Mouse (Mus musculus) layer of hippocampus, postnatal 25 days (tissue): ENCODE results near the gene Bod1l. TPM values are rescaled to one million over a fixed set of nuclear protein-coding genes. Genes with fewer than 3 reads are reported as not detected.

Experiments
- DNase-seq, 2 experiments: peaks; one replicate each; pipeline ENCODE4 v3.0.0; 2022; ENCODE audit warnings: mixed read lengths in 2 of 2, low spot score in 1 of 2; ENCODE audit errors: extremely low spot score in 1 of 2
- microRNA-seq, 2 experiments: library from miRNA; unstranded; fragments of <30 nt; microRNA quantifications; one replicate each; pipeline ENCODE4 v1.2.0; 2021
- total RNA-seq, 2 experiments: library from RNA; stranded (reverse); gene quantifications; 2 replicates each; pipeline ENCODE4 v1.2.3; 2021

The Bod1l gene
- total RNA-seq, 2 experiments from 2014 or later, result 34.5 to 39.2 TPM

DNA sequence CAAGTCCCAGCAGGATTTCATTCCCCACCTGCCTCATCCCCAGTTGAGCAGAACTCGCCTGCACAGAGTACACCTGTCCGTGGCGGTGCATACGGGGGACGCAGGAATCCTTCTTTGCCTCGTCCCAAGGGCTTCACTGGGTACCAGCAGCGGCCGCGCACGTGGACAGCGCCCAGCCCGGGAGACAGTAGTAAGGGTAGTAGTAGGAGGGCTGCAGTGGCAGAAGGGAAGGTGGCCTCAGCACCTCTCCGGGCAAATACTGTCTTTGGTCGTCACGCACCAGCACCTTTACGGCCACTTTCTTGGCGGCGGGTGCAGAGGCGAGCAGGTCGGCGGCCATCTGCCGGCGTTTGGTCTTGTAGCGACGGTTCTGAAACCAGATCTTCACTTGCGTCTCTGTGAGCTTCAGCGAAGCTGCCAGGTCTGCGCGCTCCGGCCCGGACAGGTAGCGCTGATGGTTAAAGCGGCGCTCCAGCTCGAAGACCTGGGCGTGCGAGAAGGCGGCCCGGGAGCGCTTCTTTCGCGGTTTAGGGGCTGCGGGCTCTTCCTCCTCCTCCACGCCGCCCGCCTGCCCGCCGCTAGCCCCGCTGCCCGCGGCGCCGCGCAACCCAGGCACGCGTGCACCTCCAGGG, 82.5 kb downstream of the Bod1l start:
- no peak for DNase-seq

DNA sequence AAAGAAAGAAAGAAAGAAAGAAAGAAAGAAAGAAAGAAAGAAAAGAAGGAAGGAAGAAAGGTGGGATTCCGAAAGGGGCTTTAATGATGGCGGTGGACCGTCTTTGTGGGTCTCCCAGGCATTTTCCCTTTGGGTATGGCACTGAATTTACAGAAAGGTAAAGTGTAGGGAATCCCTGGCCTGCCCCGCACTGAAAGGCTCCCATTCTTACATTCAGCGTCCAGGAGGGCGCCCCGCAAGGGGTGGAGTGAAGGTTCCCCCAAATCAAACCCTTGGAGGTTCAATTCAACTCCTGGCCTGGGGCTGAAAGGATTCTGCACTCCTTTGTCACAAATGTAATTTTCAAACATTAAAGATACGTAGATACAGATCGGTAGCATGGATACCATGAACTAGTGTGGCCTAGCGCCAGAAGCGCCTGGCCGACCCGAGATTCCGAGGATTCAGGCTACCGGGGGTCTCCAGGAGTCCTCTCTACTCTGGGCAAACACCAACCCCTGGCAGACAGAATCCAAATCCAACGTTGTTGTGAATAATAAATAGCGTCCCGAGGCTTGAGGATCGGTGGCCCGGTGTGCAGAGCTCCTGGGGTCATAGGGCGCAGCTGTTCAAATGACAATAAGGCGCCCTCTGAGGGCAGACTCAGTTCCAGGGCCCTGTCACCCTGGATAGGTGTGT, 83.1 kb downstream of the Bod1l start:
- no peak for DNase-seq

DNA sequence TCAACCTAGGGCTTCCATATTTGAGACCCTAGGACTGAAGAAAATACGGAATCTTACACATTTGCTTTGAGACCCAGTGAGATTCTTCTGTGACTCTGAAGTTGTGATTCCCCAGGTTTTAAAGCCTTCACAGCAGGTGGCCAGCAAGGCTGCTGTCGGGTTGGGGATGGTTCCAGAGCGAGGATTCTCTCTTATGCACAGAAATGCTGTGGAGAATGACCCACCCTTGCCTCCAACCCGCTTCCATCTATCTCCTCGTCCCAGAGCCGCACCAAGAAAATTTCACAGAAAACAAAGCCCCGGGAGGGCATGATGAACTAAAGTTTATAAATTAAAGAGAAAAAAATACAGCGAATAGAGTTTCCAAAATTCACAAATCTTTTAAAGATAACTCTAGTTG, 84.0 kb downstream of the Bod1l start:
- DNase-seq, result no peak

DNA sequence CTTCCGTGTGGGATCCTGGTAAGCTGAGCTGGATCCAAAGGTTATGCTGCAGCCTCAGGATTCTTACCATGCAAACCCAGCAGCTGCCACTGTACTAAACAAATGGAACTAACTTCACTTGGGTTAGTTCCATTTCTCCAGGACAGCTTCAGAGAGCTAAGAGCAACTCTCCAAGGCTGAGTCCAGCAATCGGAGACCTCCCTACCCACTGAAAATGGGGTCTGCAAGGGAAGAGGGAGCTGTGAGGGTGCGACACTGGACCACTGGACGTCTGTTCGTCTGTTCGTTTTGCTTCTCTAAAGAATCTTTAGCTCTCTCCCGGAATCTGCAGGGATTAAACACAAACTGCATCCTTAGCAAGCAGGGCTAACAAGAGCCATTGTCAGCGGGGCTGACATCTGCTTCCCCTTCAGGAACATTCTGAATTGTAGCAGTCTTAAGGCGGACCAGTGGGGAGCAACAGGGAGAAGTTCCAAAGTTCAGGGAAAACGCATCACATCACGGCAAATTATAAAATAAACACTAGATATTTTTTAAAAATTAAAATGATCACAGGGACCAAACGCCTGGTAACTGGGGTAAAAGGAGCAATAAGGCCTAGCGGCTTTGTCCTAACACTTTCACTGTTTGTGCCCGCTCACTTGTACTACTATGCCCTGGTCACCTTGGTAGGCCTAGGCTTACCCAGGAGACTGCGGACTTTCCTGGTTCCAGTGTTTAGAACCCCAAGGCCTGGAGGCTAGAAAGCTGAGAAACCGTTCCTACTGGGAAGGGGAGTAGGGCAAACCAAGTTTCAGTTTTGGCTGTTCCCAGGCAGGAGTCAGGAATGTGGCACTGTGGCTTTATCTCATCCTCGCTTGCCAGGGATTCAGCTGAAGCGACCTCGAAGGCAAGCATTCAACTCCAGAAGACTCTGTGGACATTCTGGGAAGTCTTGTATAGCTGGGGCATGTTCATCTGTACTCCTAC, 85.2 kb downstream of the Bod1l start:
- no peak for DNase-seq

DNA sequence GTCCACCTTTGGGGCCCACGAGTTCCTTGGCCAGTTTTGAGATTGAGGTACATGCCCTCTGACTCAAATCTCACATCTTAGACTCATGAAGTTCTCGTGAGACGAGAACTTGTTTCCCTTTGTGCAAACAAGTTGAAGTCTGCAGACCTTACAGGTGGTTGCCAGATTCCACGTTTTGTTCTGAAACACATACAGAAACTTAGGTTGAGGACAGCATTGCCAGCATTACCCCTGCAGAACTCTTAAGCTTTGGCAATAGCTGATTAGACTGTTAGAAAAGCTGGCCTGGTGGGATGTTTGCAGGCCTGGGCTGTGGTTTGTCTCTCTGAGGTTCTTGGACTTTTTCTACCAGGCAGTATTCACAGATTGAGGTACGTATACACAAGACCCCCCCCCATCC, 86.8 kb downstream of the Bod1l start:
- no peak for DNase-seq

DNA sequence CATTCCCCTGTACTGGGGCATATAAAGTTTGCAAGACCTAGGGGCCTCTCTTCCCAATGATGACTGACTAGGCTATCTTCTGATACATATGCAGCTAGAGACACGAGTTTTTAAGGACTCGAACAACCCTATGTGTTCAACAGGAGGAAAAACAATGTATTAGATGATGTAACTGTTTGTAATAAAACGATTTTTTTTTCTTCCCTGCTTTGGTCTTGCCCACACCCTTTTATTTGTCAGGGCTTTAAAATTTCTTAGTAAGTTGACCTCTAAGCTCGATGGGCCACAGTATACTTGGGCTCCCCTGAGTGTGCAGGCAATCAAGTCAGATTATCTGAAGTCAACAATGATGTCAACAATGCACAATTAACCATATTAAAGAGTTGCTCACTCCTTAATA, 87.7 kb downstream of the Bod1l start:
- no peak for DNase-seq

DNA sequence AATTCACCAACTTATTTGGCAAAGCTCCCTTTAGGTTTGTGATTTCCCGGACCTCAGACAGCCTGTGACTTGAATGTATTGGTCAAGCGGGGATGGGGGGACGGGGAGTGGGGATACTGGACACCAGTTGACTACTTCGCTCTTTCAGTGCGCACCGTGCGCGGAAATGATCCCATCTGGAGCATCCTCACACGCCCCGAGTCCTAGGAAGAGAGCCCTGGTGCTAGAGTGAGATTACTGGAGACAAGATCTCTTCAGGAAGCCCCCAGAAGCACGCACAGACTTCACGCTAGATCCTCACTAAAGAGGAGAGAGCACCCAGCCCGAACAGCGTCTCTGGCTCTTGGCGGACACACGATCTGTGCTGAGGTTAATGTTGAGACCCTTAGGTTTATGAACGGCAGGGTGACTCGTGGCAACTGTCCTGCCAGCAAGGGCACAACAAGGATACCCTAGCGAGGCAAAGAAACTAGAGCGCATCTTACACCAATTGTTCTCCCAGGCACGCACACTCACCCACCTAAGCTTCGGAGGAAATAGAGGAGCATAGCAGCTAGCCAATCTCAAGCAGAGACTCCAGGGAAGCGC, 88.6 kb downstream of the Bod1l start:
- no peak for DNase-seq

DNA sequence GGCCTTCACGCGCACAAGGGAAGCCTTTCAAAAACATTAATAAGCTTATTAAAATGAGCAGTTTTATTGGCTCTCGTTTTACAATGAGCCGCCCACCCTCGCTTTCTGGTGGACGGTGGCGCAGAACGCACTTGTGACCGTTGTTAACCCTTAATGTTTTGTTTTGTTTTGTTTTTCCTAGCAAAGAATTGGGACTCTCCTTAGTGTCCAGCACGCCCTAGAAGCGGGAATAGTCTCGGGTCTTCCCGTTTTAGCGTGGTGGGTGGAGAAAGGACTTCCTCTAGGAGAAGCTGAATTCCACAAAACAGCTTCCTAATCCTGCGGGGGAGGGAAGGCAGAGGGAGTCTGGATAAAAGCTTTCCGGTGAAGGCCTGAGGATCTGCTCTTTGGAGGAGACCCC, 89.3 kb downstream of the Bod1l start:
- no peak for DNase-seq

DNA sequence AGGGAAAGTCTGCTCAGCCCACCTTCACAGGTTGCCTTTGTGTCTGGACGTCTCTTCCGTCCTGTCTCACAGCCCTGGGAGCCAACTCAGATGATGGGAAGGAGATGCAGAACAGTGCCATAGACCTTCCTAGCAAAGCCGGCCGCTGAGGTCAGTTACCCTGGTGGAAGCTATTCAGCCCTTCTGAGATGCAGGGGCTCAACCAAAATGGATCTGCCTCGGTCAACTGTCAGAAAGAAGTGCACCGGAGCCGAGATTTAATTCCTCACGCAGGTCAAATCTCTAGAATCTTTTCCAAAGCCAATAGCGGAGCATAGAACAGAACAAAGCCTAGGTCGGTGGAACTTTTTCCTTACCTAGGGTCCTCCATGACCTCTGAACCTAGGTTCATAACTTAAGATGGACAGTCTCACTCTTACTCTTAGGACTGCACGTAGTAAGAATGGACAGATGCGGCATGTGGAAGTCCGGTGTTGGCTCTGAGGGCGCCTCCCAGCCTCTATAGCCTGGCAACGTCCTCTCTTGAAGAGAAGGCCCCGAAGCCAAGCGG, 89.8 kb downstream of the Bod1l start:
- DNase-seq, result no peak

DNA sequence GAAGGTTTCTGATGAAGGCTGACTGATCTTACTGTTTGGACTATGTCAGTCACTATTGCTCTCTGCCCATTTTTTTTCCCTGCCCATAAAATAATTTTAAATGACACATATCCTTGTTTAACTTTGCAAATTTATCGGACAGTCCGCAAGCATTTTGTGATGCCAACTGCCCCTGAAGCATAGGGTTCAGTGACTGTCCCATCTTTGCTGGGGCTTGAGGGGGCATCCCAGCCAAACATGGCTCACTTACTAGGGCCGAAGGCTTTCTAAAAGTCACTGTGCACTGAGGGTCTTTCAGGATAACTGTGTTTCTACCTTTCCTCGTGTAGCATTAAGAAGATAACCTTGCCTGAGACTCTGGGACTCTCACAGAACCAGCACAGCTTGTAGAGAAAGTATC, 91.4 kb downstream of the Bod1l start:
- no peak for DNase-seq

DNA sequence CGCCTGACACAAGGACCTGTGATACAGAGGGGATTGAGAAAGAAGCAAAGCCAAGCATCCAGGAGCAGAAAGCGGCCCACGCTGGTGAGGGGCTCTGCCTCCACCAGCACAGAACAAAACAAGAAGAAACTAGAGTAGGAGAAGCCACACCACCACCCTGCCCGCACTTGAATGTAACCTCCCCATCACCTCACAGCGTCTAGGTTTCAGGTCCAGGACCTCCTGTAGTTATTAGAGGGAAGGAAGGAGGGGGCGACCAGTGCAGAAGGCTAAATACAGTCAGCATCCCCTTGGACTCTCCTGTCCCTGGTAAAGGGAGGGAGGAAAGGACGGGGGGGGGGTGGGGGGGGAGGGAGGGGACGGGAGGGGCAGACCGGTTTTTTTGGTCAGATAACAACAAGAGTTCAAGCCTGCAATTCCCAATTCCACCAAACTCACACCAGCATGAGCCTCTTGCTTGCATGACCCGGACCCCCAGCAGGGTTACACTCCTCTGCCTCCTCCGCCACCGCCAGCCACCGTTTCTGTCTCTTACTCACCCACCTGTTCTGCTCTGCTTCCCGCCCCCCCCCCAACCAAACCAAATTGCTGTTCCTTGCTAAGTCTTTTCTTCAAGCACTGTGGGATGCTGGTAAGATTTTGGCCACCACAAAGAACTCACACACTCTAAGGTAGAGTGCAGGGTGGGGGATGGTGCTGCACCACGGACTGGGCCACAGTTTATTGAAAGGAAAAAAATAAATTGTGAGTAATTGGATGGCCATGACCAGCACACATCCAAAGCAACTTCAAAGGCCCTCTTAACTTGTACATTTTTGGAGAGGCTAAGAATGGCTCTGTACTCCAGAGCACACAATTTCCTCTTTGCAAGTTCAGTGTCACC, 99.0 kb downstream of the Bod1l start:
- no peak for DNase-seq

DNA sequence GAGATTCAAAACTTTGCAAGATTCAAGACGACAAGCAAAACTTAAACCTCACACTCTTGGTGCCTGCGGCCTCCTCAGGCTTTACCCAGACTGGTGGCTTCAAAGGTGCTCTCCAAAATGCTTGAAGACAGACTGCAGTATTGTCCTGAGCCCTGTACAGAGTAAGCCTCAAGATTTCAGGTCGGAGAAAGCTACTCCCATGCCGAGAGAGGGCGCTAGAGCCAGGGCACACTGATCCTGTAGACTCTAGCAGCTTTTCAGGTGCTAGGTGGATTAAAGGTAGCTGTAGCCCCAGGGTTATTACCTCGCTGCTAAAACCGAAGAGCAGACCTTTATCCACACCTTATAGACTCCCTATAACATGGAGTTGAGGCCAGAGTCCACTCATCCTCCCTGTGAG, 99.9 kb downstream of the Bod1l start:
- no peak for DNase-seq

DNA sequence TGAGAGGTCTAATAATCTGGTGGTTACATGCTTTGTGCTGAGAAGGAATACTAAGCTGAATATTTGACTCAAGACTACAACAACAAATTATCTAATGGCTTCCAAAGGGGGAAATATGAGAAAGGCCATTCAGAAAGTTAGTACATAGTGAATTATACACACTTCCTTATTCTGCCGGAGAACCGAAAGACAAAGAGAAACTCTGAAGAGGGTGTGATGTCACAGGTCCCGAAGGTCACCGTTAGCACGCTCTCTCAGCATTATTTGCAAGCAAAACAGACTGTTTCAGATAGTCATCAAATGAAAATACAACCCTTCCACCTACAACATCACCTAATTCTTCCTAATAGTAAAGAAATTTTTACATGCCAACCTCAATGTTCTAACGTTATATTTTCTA, 105.3 kb downstream of the Bod1l start:
- DNase-seq, result no peak

Small RNA genes within 50 kb of the gene (microRNA-seq; reads per million reads assigned to microRNA genes)
- gene Mir6414, result 0 reads per million in 2 experiments

Other genes starting within 250 kb of the Bod1l start
- gene Rab28, start 136.2 kb downstream of the Bod1l start, total RNA-seq, result 10 to 100 TPM; 75.3 to 80.6 TPM
- not detected for gene Nkx3-2, start 79.8 kb downstream of the Bod1l start, total RNA-seq
- not detected for gene Gm16223, start 223.6 kb upstream of the Bod1l start, total RNA-seq